Comparison of ENCODE assay signal across 8 mouse cellular contexts in genomic region chr11:75178011-75178410, GRCm38 (mm10). TPM values are rescaled to one million over a fixed set of nuclear protein-coding genes. Genes with fewer than 3 reads are reported as not detected.
DNase-seq lines count a peak whose midpoint lies in the region; ATAC-seq lines count a peak whose summit lies in the region.

No protein-coding gene starts in this region.

- peak overlapping the region; percentile 77 for H3K9ac ChIP-seq in liver, embryonic 11.5 days (ENCODE audit: low read depth, low read length)

- peak; percentile 39 for DNase-seq in cerebellum, adult 11-12 months
- DNase-seq in thymus, postnatal 0 days (ENCODE audit: low spot score): peak; percentile 14
- no peak for DNase-seq in thymus, postnatal 4 days
- no peak for DNase-seq in liver, embryonic 11.5 days (ENCODE audit: low spot score)
- no peak for DNase-seq in adipocyte (ENCODE audit: low spot score)
- no peak for DNase-seq in adrenal gland, adult 18-20 months (ENCODE audit: low spot score in 2 of 2)
- DNase-seq in right cerebral cortex, adult 18-20 months: no peak

- H3K27me3 ChIP-seq in liver, embryonic 11.5 days (replicated peaks; ENCODE audit: control insufficient read depth, insufficient read depth, low read length): peaks cover 12% of the 10 kb centered on the region

- no peak for ATAC-seq in cerebellum, adult (ENCODE audit: insufficient number of reproducible peaks, low FRiP score, low TSS enrichment)
- ATAC-seq in liver, embryonic 11.5 days (replicated peaks; ENCODE audit: low FRiP score): no peak

- peak overlapping the region; percentile 77 for H3K4me3 ChIP-seq in liver, embryonic 11.5 days (ENCODE audit: low read depth, low read length)

- peak overlapping the region; percentile 93 for H3K4me2 ChIP-seq in liver, embryonic 11.5 days

- no peaks in the 10 kb centered on the region for H3K9me3 ChIP-seq in liver, embryonic 11.5 days (ENCODE audit: control insufficient read depth, low read length)

- peaks cover 20% of the 10 kb centered on the region for H3K4me1 ChIP-seq in liver, embryonic 11.5 days (replicated peaks; ENCODE audit: control insufficient read depth, insufficient read depth, low read length)

- H3K27ac ChIP-seq in liver, embryonic 11.5 days (ENCODE audit: low read depth, low read length): peak overlapping the region; percentile 57; the same call in 1 of the 2 replicates

- WGBS in liver, embryonic 11.5 days: 45% methylated on average over 12 of the region's 12 CpGs

- peaks cover 23% of the 10 kb centered on the region for H3K36me3 ChIP-seq in liver, embryonic 11.5 days (ENCODE audit: control insufficient read depth, insufficient read depth, low read length)

RNA-seq across cellular contexts. Expression of gene Ovca2, which starts 0.6 kb away (rescaled TPM):
- polyA plus RNA-seq in thymus, postnatal 0 days (2015; fragmentation: Nextera tagmentation; extraction: Ambion mirVana): 34.2 and 37.7 TPM in 2 replicates
- polyA plus RNA-seq in liver, embryonic 11.5 days (2014; fragmentation: Nextera tagmentation; extraction: Ambion mirVana): 24.9 and 32.1 TPM in 2 replicates
- total RNA-seq in adrenal gland, adult 18-20 months (2021): 10 to 100 TPM; 15.9 to 19.8 TPM

RNA-seq across cellular contexts. Expression of gene Hic1, which starts 8.7 kb away (rescaled TPM):
- 8.3 and 11.0 TPM in 2 replicates for polyA plus RNA-seq in thymus, postnatal 0 days (2015; fragmentation: Nextera tagmentation; extraction: Ambion mirVana)
- polyA plus RNA-seq in liver, embryonic 11.5 days (2014; fragmentation: Nextera tagmentation; extraction: Ambion mirVana): 2.7 and 3.2 TPM in 2 replicates
- 10 to 100 TPM in 1 of 2 experiments, 1 to 10 TPM in 1; 5.4 to 13.1 TPM for total RNA-seq in adrenal gland, adult 18-20 months (2021)

RNA-seq across cellular contexts. Expression of gene Dph1, which starts 13.0 kb away (rescaled TPM):
- polyA plus RNA-seq in thymus, postnatal 0 days (2015; fragmentation: Nextera tagmentation; extraction: Ambion mirVana): 14.0 and 14.1 TPM in 2 replicates
- polyA plus RNA-seq in liver, embryonic 11.5 days (2014; fragmentation: Nextera tagmentation; extraction: Ambion mirVana): 30.3 and 34.0 TPM in 2 replicates
- total RNA-seq in adrenal gland, adult 18-20 months (2021): 10 to 100 TPM; 23.4 to 34.5 TPM

RNA-seq across cellular contexts. Expression of gene Rtn4rl1, which starts 15.6 kb away (rescaled TPM):
- 7.8 and 8.1 TPM in 2 replicates for polyA plus RNA-seq in thymus, postnatal 0 days (2015; fragmentation: Nextera tagmentation; extraction: Ambion mirVana)
- 1.7 and 2.9 TPM in 2 replicates for polyA plus RNA-seq in liver, embryonic 11.5 days (2014; fragmentation: Nextera tagmentation; extraction: Ambion mirVana)
- total RNA-seq in adrenal gland, adult 18-20 months (2021): 10 to 100 TPM; 27.7 to 33.2 TPM

Comparison
In these comparisons a context has a peak if more than half of its experiments do, and no peak if none do; other contexts are left out.
1. DNase-seq: peak in cerebellum, adult 11-12 months (single experiment) and thymus, postnatal 0 days (single experiment); none in thymus, postnatal 4 days (single experiment), liver, embryonic 11.5 days (single experiment), adipocyte (single experiment), adrenal gland, adult 18-20 months (0 of 2) and right cerebral cortex, adult 18-20 months (single experiment).